Mouse (Mus musculus) CH12.LX (cell line): ENCODE measurements around the gene Rhob.

Experiments used
- ETS1 ChIP-seq: conservative IDR thresholded peaks from 2 replicates; pipeline ENCODE4 v1.6.1; 2012; ENCODE audit warnings: low read depth, mild to moderate bottlenecking, inconsistent platforms, low read length, improper control_type of control experiment, moderate library complexity
- MAX ChIP-seq: IDR thresholded peaks from 2 replicates; pipeline ENCODE4 v1.6.1; 2011; ENCODE audit warnings: low read length, improper control_type of control experiment
- MYC ChIP-seq: IDR thresholded peaks from 2 replicates; pipeline ENCODE4 v1.6.1; 2011; ENCODE audit warnings: low read depth, mild to moderate bottlenecking, improper control_type of control experiment, low read length
- ZNF384 ChIP-seq: IDR thresholded peaks from 2 replicates; pipeline ENCODE4 v1.6.1; 2012; ENCODE audit warnings: low read depth, low read length, improper control_type of control experiment, inconsistent platforms

DNA sequence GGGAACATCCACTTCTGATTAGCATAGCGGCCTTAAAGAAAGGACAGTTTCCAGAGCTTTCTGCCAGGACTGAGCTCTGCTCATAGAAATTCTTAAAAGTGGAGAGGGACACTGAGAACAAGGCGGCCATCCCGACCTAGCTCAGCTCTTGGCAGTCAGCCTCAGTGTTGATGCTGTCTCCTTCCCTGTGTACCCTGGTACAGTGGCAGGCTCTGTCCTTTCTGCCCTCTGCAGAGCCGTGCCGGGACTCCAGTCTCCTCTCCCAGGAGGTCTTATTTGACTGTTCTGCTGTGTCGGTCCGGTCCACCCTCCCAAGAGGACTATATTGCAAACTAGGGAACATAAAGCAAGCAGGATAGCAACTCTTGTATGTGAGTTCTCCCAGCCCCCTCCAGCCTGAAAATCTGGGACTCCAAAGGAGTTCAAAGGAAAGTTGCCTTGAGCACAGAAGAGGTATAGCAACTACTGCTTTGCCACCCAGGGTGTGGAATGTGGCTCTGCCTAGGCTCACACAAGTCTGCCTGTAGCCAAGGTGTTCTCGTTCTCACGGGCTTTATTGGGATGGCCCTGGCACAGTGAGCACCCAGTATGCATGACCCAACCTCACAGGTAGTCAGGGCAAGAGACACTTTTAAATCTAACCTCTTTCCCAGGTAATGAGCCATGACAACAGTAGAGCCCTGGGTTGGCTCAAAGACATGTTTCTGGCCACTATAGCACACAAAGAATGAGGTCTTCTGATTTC is 36.6 kb upstream of the Rhob start:
- TF ChIP-seq MAX (no peak), ZNF384 (no peak), ETS1 (no peak), MYC (no peak)
